Mouse (Mus musculus): ENCODE results near the gene Khk.

The Khk gene

GRCm38 (mm10) chr5:30943004-30943403, 21.8 kb downstream of the Khk start:
- no peak for DNase-seq

- no peak for DNase-seq
Measured at GRCm38 (mm10) chr5:30944344-30944743, 23.1 kb downstream of the Khk start.

- peak; percentile 72 for DNase-seq
Measured at GRCm38 (mm10) chr5:30944956-30945781, 23.9 kb downstream of the Khk start, which contains the start of gene Cgref1. Gene Cgref1, minus strand, starts transcription at chr5:30945591.

- DNase-seq: no peak
Measured at GRCm38 (mm10) chr5:30948620-30949019, 27.4 kb downstream of the Khk start.

GRCm38 (mm10) chr5:30949654-30950326, 28.6 kb downstream of the Khk start:
- DNase-seq: peak; percentile 95

GRCm38 (mm10) chr5:30950451-30950850, 29.2 kb downstream of the Khk start:
- no peak for DNase-seq

- DNase-seq: no peak
Measured at GRCm38 (mm10) chr5:30950922-30951321, 29.7 kb downstream of the Khk start.

- no peak for DNase-seq
Measured at GRCm38 (mm10) chr5:30951706-30952105, 30.5 kb downstream of the Khk start.

GRCm38 (mm10) chr5:30952551-30952950, 31.3 kb downstream of the Khk start:
- DNase-seq: no peak

- DNase-seq: no peak
Measured at GRCm38 (mm10) chr5:30954065-30954464, 32.8 kb downstream of the Khk start.

- no peak for DNase-seq
Measured at GRCm38 (mm10) chr5:30954556-30954955, 33.3 kb downstream of the Khk start.

- DNase-seq: no peak
Measured at GRCm38 (mm10) chr5:30955751-30956150, 34.5 kb downstream of the Khk start.

GRCm38 (mm10) chr5:30957891-30958290, 36.7 kb downstream of the Khk start:
- no peak for DNase-seq

- DNase-seq: no peak
Measured at GRCm38 (mm10) chr5:30959198-30959854, 38.1 kb downstream of the Khk start.

- peak; percentile 99 for DNase-seq
Measured at GRCm38 (mm10) chr5:30959966-30960501, 38.8 kb downstream of the Khk start, which contains the start of gene Preb. Gene Preb, minus strand, starts transcription at chr5:30960361.

- no peak for DNase-seq
Measured at GRCm38 (mm10) chr5:30960814-30961213, 39.6 kb downstream of the Khk start.

GRCm38 (mm10) chr5:30961545-30962505, 40.6 kb downstream of the Khk start:
- DNase-seq: no peak

- no peak for DNase-seq
Measured at GRCm38 (mm10) chr5:30963916-30964315, 42.7 kb downstream of the Khk start.

- no peak for DNase-seq
Measured at GRCm38 (mm10) chr5:30966189-30966588, 45.0 kb downstream of the Khk start.

- peak; percentile 79 for DNase-seq
Measured at GRCm38 (mm10) chr5:30968416-30968815, 47.2 kb downstream of the Khk start, which contains the start of gene Tcf23. Gene Tcf23, plus strand, starts transcription at chr5:30968662.

- DNase-seq: no peak
Measured at GRCm38 (mm10) chr5:30969440-30969839, 48.2 kb downstream of the Khk start.

All from lung, postnatal 10 days (tissue).